Mouse (Mus musculus): Measurements from ENCODE around the gene Tbc1d14.

Gene Tbc1d14

GRCm38 (mm10) chr5:36464709-36465661 lies 128.1 kb downstream of the Tbc1d14 start, which contains the start of gene Grpel1:
Gene Grpel1 (plus strand): TSS chr5:36464998.
- DNase-seq (ENCODE audit: low read depth, low spot score) = peak; percentile 100

DNA sequence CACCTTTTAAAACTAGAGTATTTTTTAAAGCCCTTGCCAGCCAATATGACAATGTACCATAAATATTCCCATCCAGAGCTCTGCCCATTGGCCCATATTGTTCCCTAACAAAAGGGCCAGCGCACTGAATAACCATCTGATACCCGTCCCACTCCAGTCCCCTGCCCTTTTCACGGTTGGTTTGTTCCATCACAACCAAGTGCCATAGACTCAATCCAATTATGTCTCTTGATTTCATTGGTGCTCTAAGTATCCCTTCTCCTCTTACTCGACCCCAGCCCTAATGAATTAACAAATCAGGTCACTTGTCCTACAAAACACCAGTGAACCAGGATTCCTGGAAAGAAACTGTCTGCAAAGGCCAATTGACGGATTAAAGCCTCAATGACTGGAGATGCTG lies 129.7 kb downstream of the Tbc1d14 start:
- DNase-seq (ENCODE audit: low read depth, low spot score) = no peak

DNA sequence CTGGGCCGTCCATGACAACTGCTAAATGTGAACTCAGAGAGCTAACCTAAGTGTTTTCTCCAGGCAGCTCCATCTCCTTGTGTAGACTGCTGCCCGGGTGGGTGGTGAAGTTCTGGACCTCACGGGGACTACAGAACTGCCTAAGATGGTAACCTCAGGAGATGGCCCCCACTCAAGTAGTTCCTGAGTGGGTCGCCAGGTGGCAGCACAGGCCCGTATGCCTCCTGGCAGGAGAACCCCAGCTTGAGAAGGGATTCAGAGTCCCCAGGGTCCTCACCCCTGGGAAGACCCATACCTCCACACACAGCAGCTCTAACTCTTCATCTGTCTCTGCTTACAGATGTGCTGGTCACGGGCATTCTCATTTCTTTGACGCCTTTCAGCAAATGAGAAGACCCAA lies 130.3 kb downstream of the Tbc1d14 start:
- peak; percentile 56 for DNase-seq (ENCODE audit: low read depth, low spot score)

GRCm38 (mm10) chr5:36461231-36461630 lies 131.8 kb downstream of the Tbc1d14 start:
- no peak for DNase-seq (ENCODE audit: low read depth, low spot score)

DNA sequence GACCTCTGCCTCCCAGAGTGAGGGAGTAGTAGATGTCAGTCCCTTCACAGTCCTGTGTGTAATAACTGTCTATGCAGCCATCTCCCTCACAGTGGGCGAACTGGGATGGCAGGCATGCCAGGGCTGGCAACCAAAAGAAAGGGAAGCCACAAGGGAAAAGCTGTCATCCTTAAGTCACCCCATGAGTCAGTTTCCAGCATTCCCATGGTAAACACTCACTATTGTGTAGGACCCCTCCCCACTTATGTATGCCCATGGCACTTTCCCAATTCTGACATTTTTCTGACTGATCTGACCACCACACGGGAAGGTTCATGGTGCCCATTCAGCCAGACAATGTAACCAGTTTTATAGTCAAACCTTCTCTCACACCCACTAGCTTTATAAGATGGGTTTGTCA lies 132.4 kb downstream of the Tbc1d14 start:
- DNase-seq (ENCODE audit: low read depth, low spot score) = no peak

GRCm38 (mm10) chr5:36458926-36459325 lies 134.2 kb downstream of the Tbc1d14 start:
- DNase-seq (ENCODE audit: low read depth, low spot score) = no peak

GRCm38 (mm10) chr5:36457706-36458105 lies 135.4 kb downstream of the Tbc1d14 start:
- DNase-seq (ENCODE audit: low read depth, low spot score) = no peak

DNA sequence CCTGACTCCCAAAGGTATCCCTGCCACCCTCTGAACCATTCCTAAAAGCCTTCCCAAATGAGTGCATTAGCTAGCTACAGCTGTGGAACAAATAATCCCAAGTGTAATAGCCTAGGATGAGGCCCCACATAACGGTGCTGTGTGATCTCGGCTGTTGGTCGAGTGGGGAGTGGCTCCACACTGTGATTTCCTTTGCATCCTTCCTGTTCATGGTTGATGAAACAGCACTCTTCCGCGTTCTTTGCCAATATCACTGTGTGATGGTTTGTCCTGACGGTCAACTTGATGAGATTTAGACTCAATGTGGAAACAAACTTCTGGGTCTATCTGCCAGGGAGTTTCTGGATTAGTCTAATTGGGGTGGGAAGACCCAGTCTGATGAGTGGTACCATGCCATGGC lies 140.3 kb downstream of the Tbc1d14 start:
- DNase-seq (ENCODE audit: low read depth, low spot score) = no peak

DNA sequence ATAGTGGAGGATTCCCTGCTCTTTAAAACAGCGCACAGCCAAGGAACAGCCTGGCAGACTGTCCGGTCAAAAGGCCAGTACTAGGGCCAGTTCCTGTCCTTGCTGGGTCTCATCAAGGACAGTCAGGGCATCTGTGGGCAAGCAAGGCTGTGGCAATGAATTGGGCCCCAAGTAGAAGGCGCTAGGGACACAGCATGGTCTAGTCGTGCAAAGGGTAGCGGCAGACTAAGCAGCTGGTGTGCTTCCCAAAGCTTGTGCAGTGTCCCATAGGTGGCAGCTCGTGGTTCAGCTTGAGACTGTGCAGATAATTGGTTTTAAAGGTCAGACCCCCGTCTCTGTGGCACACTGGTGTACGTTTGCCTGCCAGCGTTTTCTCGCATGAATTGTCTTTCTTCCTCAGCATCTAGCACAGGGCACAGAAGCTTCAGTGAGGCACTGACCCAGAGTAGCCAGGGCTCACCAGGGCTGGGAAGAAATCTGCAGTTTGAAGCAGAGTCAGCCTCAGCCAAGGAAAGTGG lies 141.1 kb downstream of the Tbc1d14 start:
- no peak for DNase-seq (ENCODE audit: low read depth, low spot score)

GRCm38 (mm10) chr5:36451119-36451518 lies 142.0 kb downstream of the Tbc1d14 start:
- DNase-seq (ENCODE audit: low read depth, low spot score) = no peak

- DNase-seq (ENCODE audit: low read depth, low spot score) = no peak
These were observed 143.2 kb downstream of the Tbc1d14 start for GRCm38 (mm10) chr5:36449710-36450358.

DNA sequence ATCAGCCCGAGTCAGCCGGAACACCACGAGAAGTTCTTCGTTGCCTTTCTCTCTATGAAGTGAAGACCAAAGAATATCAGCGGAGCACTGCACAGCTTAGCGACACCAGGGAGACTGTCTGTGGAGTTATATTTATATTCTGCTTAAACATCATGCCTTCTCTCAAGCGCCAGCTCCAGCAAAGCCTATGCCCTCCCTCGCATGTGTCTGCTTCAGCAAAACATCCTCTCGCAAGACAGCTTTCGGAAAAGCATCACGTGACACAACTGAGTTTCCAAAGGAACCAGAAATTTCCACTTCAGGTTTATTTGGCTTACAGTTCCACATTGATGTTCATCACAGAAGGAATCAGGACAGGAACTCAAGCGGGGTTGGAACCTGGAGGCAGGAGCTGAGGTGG lies 145.2 kb downstream of the Tbc1d14 start:
- no peak for DNase-seq (ENCODE audit: low read depth, low spot score)

DNA sequence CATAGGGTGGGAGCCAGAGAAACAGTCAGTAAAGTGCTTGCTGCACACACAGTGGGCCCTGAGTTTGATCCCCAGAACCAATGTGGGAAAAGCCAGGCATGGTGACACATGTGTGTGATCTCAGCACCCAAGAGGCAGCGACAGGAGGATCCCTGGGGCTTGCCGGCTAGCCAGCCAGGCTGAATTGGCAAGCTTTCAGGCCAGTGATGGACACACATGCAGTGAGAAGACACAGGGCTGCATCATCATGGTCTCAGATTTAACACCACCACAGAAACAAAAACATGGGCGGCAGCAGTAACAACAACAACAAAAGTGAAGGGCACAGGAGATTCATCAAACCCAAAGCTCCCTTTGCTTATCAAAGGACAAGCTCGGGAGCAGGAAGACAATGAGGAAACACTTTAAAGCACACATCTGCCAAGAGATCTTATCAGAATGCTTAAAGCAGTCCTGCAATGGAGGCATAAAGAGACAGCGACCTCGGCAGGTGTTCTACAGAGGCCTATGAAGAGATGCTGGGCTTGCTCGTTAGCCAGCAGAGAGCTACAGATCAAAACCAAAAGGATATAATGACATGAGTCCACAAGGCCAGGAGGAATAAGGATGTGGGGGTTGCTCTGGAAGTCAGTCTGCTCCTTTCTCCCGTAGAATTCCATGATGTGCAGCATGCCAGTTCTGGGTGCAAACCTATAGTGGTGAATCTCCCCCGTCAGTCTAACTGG lies 146.7 kb downstream of the Tbc1d14 start:
- DNase-seq (ENCODE audit: low read depth, low spot score) = no peak

- DNase-seq (ENCODE audit: low read depth, low spot score) = no peak
These were observed 148.0 kb downstream of the Tbc1d14 start for GRCm38 (mm10) chr5:36445028-36445427.

GRCm38 (mm10) chr5:36444611-36445010 lies 148.5 kb downstream of the Tbc1d14 start:
- no peak for DNase-seq (ENCODE audit: low read depth, low spot score)

- DNase-seq (ENCODE audit: low read depth, low spot score) = no peak
These were observed 152.3 kb downstream of the Tbc1d14 start for GRCm38 (mm10) chr5:36440741-36441140.
